Mouse (Mus musculus) spleen, embryonic (tissue): ENCODE data around the gene Nek9.

Source experiments
- CTCF ChIA-PET: fragments of 350-600 bp; sonication (Branson Sonifier 250); formaldehyde crosslinking; loops from one replicate; lab custom pipeline; 2022; lab: Charles Lee

Nek9 gene

GRCm38 (mm10) chr12:85269821-85270220 lies 69.3 kb downstream of the Nek9 start:
- CTCF ChIA-PET: no interaction called here

- CTCF ChIA-PET: no interaction called here
These were observed 72.9 kb downstream of the Nek9 start for GRCm38 (mm10) chr12:85266248-85266647.

GRCm38 (mm10) chr12:85264940-85265339 lies 74.2 kb downstream of the Nek9 start:
- CTCF ChIA-PET: no interaction called here

- CTCF ChIA-PET: no interaction called here
These were observed 74.6 kb downstream of the Nek9 start for GRCm38 (mm10) chr12:85264531-85264930.

- CTCF ChIA-PET: no interaction called here
These were observed 76.0 kb downstream of the Nek9 start for GRCm38 (mm10) chr12:85263190-85263589.

GRCm38 (mm10) chr12:85262489-85262888 lies 76.7 kb downstream of the Nek9 start:
- CTCF ChIA-PET: no interaction called here

- CTCF ChIA-PET: interaction anchor here (1.1 kb wide), 1 partner anchor 39 kb away, joined by 3 read pairs; no protein-coding TSS in a partner anchor
These were observed 82.0 kb downstream of the Nek9 start for GRCm38 (mm10) chr12:85257008-85257639.

GRCm38 (mm10) chr12:85256074-85256751 lies 82.9 kb downstream of the Nek9 start:
- CTCF ChIA-PET: interaction anchor here (1.1 kb wide), 1 partner anchor 38 kb away, joined by 3 read pairs; no protein-coding TSS in a partner anchor

GRCm38 (mm10) chr12:85252083-85252482 lies 87.1 kb downstream of the Nek9 start:
- CTCF ChIA-PET: interaction anchor here (0.7 kb wide), 1 partner anchor 121 kb away, joined by 3 read pairs; no protein-coding TSS in a partner anchor
